Mouse (Mus musculus) megakaryocyte progenitor cell, adult 5-6 weeks (primary cell): ENCODE results near the gene Zc2hc1c. TPM values are rescaled to one million over a fixed set of nuclear protein-coding genes. Genes with fewer than 3 reads are reported as not detected.
"Not testable (repeated sequence)": the region's sequence is repeated elsewhere in the genome, so short reads cannot be mapped to it uniquely, and the experiment has no call there.

Experiments used
- ATAC-seq: replicated peaks from 2 replicates; pipeline ENCODE4 v1.8.0; 2016; ENCODE audit warnings: mild to moderate bottlenecking, moderate TSS enrichment, inconsistent platforms; ENCODE audit not compliant: poor library complexity
- total RNA-seq, 2 experiments: library from RNA; stranded (forward) in 1 of 2; stranded (reverse) in 1 of 2; fragments of 157-497, 149-512 nt in 1 of 2; fragments of 200-1000 nt in 1 of 2; gene quantifications; 2 replicates each; pipeline versions ENCODE4 v1.2.3 to v1.2.4; 2015 to 2017

Gene Zc2hc1c
- total RNA-seq, 2 experiments from 2014 or later, result not detected

DNA sequence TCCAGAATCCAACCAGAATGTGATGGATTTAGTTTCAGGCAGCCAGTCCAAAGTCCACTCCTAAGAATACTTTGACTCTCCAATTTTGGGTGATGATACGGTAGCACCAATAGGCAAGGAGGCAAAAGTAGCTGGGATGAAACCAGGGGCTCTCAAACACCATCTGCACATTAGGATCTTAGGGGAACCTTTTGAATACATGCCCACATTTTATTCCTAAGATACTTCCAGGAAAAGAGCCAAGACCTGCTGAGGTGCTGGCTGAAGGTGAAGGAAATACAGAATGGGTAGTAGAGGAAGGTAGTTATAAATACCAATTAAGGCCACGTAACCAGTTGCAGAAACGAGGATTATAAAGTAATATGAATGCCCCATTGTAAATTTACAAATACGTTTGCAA is 6.6 kb upstream of the Zc2hc1c start:
- ATAC-seq, result not testable (repeated sequence)

DNA sequence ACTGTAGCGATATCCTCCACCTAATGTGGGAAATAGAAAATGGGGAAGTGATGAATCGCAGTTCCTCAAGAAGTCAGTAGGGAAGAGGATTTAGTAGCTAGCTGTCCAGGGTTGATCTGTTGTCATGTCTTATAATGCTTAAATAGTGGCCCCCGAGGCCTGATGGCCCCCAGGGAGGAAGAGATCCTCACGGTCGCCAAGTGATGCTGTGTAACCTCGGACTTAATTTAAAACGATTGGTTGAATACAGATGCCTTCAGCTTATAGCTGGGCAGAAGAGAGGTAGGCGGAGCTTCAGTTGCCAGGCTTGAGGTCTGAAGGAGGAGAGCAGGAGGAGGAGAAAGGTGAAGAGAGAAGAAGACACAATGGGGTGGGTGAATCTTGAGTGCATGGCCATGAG is 4.1 kb upstream of the Zc2hc1c start:
- no peak for ATAC-seq

DNA sequence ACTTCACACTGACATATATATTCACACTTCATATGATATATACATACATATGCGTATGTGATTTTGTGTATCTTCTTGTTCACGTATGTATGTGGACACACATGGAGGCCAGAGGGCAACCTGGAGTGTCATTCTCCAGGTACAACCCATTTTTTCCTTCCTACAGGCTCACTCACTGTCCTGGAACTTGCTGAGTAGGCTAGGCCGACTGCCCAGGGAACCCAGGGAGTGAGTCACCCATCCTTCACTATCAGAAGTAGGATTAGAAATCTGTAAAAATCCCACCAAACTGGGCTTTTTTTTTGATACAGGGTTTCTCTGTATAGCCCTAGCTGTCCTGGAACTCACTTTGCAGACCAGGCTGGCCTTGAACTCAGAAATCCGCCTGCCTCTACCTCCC is 3.4 kb upstream of the Zc2hc1c start:
- no peak for ATAC-seq

DNA sequence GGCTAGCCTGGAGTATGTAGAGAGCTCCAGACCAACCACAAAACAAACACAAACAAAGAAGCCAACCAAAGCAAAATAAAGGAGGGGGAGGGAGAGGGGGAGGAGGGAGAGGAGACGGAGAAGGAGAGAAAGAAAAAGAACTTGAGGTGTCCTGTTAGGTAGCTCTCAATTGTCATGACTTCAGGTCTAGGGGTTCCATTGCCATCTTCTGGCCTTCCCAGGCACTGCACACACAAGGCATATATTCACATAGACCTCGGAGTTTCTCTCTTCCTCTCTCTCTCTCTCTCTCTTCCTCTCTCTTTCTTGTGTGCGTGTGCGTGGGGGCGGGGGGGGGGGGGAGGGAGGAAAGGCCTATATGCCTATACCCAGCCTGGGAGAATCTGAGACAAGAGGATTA is 1.4 kb upstream of the Zc2hc1c start:
- ATAC-seq, result peak; percentile 70

DNA sequence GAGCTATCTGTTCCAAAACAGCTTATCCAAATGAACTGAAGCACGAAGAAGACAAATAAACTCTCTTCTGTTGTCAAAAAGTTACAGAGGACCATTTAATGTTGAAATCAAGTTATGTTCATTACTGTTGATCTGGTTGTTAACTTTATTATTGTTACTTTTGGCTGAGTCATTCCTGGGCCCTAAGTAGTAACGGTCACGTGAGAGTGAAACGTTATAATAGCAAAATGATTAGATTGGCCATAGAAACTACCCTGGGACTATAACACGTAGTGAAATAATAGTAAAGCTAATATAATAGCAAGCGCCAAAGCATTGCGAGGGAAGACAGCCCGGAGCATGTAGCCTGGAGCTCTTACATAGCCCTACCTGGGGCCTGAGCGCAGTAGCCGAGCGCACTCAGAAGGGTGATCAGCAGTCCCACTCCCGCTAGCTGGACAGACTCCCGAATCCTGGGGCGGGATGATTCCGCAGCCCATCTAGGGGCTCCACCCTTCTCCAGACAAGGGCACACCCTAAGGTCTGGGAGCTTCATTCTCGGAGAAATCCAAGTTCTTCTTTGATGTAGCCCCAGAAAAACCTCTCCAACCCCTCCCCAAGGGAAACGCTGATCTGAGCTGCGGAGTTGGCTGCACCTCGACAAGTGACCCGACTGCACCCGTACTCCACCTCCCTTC is 444 bp upstream of the Zc2hc1c start, which contains the start of gene Acyp1:
TSS of gene Acyp1 (minus strand) at position 630 of the 677 bp plus-strand sequence.
- ATAC-seq, result peak; percentile 23

DNA sequence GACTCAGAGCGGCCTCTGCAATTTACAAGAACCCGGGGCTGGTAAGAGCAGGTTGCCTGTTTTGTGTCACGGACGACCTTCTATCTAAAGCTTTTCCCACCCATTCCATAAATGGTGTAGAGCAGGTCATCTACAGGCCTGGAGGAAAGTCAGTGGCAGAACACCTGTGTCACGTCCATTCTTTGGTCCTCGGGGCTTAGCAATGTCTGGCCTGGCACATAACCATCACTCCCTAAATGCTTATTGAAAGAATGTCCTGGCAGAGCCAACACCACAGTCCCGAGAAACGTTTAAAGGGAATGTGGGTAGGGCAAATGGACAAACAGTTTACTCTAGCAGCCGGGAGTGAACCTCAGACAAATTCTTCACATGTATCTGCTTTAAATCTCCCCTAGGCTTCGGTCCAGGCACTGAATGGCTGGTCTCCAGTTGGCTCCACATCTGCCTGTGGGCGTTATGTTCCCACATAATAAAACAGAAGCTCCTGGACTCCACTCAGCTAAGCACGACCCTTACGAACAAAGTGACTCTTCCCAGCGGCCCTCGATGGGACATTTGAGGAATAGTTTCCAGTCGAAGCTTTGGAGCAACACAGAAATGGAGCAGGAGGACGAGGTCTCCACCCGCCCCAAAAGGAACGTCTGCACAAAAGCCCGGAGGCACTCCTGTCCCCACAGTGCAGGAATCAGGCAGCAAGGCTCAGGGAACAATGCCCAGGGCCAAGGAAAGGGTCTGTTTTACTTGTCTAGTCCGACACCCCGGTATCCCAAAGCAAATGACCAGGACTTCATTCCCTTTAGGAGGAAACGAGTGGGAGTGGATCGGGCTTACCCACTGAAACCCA is 988 bp downstream of the Zc2hc1c start:
- no peak for ATAC-seq

DNA sequence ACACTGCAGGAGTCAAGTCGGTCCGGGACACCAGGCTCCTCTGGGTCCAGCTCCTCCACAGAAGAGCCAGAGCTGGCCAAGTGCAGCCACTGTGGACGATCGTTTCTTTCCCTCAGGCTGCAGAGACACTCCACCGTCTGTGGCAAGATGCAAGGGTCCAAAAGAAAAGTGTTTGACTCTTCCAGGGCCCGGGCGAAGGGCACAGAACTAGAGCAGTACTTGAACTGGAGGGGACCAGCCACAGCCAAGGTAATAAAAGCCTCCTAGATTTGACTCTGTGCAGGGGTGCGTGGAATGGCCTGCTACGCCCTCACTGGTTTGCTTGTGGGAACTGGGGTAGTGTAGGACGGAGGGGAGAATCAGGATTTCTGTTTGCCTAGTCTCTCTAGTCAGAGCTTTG is 2.2 kb downstream of the Zc2hc1c start:
- ATAC-seq, result no peak

DNA sequence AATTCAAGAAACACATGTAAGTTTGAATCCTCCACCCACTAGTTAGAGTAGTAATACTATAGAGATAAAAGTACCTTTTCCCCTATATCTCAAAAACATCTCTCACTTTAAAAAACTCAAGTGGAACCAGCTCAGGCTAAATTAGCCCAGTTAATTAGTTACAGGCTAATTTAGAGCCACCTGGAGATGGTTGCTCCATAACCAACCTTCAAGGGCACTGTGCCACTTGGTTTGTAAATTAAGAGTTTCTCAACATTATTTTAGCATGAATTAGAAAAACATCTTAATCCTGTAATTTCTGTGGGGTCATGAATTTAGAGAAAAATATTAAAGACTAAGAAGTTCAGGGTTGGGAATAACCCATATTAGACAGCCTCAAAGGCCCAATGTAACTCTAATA is 3.1 kb downstream of the Zc2hc1c start:
- ATAC-seq, result no peak

DNA sequence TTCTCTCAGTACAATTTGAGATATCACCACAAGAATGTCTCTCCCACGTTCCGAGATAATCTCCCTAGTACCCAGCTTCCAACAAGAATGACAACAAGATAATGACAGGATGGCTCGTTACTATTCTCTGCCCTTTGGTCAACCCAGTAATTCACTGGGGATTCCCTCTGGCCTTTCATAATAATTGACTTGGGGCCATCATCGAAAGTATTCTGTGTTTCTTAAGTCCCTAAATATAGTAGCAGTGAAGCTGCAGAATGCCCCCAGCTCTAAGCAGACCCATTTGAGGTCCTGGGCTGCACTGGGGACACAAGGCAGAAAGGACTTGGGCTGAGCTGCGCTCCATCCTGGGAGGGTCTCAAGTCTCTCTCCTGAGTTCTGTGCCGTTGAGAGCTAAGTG is 3.9 kb downstream of the Zc2hc1c start:
- no peak for ATAC-seq

DNA sequence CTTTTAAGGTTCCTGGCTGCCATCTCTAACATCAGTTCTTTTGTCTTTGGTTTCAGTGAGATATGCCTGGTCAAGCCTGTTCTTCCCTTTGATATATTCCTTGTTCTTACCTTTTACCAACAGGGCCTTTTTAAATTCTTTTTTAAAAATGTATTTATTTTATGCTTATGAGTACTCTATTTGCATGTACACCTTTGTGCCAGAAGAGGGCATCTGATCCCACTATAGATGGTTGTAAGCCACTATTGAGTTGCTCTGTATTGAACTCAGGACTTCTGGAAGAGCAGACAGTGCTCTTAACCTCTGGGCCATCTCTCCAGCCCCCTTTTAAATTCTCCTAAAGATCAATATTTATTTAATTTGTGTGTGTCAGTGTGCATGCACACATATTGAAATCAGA is 4.5 kb downstream of the Zc2hc1c start:
- ATAC-seq, result no peak

DNA sequence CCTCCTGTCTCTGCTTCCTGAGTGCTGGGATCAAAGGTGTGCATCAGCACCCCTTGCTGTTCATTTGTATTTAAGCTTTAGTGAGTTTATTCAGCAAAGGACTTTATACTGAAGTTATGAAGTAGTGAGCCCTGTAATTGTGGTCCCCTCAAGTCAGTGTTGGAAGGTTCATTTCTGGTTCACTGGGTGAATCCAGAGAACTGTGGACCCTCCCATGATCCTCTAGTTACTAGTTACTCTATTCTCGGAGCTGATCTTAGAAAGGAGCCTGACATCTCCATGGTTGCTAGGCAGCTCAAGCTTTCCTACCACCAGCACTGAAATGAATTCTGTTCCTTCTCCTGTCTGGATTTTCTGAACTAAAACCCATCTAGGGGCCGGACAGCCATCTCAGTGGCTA is 7.1 kb downstream of the Zc2hc1c start:
- no peak for ATAC-seq

DNA sequence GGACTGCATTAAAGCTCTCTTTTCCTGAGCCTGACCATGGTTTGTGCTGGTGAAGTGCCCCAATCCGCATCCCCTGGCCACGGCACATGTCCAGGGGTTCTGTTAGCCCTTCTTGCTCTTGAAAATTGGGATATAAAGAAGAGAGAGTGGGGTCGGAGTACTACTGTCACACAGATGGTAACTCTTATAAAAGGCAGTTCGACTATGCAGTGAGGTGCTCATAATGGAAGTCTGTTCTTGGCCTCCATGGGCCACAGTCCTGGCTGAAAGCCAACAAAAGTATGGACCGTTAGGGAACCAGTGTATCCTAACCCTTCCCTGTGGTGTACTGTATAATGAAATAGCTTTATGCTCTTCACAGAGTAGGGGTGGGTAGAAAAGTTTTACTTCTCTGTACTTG is 8.5 kb downstream of the Zc2hc1c start:
- no peak for ATAC-seq

DNA sequence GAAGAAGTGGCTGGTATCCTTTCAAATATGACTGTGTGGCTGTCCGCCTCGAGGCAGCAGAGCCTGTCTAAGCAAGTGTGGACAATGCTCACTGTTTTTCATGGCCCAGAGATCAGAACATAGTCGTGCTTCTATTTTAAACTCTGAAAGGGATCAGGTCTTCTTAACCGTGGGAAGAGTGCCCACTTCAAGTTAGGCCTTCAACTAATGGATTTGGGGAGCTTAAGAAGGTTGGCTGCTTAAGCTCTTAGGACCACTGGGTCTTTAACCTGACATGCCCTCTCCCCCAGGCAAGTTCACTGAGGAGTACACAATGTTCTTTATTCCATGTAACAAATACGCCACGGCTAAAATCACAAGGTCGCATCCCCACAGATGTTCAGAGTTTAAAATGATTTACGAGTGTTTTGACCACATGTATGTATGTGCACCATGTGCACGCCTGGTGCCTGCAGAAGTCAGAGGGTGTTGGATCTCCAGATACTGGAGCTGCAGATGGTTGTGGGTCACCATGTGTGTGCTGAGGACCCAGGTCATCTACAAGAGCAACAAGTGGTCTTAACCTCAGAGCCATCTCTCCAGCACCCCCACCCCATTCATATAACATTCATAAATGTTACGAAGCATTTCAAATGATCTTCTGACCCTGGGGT is 9.1 kb downstream of the Zc2hc1c start:
- no peak for ATAC-seq

DNA sequence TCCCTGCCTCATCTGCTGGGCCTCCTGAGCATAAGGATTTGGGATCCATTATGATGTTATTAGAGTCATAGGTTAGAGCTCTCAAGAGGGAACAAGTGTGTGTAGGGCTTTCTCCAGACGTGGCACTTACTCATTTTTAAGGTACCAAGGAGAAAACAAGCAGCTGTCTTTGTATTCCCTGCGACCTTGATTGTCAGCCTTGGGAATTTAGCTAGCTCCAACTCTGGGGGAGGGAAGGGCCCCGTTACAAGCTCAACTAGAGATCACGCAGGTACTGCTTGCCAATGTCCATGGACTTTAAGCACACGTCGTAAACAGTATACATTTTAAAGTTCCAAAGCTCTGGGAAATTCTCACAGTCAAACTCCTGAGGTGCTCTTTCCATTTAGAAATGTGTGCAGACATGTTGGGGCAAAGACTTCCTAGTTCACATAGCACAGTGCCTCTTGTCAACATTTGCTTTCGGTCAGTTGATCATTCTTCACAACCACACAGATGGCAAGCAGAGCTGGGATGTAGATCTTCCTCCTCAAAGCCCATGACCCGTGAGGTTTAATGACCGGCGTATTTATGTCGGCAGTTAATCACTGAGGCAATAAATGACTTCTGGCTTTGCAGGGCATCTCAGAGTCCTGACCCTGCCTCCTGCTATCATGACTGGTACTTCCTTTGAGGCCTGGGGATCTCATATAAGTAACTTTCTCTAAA is 9.9 kb downstream of the Zc2hc1c start:
- no peak for ATAC-seq

DNA sequence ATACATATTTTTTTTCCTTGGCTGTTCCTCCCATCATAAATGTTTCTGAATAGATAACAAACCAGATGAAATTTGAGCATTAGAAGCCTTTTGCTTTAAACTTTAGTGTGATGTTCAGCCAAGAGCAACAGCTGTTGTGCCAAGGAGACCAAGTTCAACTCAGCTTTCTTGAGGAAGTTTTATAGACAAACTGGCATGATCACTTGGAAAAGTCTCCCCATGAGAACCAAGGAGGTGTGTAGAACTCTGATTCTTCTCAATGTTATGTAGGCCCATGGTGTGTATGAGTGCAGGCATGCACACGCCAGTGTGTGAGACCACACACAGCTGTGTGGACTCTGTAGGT is 10.4 kb downstream of the Zc2hc1c start:
- ATAC-seq, result no peak

DNA sequence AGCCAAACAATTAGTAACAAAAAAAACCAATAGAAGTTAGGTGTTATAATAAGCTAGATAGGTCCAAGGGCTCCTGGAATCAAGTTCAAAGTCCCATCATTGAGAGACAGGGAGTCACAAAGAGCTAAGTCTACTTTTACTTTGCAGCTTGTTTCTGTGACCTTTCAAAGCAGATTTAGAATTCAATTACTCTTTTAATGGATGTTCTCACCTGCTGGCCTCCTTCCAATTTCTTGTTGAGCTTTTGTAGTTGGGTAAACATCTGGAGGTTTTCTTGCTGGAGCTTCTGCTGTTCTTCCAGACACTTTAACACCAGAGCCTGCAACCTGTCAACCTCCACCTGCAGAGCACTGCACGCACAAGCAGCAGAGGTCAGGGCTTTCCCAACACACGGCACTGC is 14.9 kb downstream of the Zc2hc1c start:
- ATAC-seq, result no peak

DNA sequence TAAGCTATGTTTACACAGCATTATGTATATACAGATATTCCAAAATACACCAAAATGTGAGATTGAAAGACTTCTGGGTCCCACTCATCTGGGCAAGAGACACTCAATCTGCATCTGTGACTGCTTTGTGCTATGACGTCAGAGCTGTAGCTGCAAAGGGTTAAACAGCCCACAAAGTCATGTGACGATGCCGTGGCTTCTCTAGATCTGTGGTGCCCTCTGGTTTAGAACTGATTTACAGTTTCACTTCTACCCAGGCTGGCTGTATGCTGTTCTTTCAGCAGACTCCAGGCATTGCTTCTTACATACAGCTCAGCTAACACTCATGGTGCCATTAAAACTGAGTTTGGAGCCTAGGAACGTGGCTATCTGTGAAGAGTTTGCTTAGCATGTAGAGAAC is 16.3 kb downstream of the Zc2hc1c start:
- ATAC-seq, result peak; percentile 41

DNA sequence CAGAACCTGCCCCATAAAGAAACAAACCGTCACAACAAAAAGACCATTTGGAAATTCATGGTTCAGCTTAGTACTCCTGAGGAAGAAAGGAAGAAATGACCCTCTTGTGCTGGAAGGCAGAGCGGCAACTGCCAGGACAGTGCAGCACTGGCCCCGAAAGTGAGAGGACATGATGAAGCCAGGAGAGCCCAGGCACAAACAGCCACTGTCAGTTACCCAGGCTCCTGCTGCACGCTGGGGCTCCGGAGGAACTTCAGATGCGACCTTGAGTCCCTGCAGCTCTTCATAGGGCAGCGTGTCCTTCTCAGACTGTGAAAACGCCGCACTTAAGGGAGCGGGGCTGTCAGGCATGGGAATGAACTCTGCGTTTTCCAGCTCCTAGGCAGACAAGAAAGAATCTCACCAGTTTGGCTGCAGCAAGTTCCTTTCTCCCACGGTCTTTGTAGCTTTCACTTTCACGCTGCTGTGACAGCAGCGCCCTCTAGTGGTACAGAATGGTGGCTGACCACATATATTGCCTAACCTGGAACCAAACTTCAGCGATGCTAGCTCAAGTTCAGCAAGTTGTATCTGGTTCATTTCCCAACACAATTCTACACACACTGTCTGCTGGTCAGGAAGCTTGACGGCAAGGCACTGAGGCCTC is 17.0 kb downstream of the Zc2hc1c start:
- peak; percentile 93 for ATAC-seq

DNA sequence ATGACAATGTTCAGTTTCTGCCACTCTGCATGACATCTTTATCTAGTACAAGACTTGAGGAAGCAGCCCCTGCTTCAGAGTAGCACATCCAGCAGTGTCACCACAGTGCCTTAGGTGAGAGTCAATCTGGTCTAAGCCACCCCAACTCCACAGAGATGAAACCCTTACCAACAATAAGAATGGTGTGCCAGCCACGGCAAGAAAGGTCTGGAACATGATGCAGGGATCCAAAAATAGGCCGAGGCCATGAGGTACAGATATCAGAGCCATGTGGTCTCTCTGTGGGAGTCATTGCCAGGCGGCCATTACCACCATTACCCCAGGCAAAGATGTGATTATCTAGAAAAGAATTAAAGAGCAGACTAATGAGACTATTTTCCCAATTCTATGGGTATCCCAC is 20.3 kb downstream of the Zc2hc1c start:
- no peak for ATAC-seq

DNA sequence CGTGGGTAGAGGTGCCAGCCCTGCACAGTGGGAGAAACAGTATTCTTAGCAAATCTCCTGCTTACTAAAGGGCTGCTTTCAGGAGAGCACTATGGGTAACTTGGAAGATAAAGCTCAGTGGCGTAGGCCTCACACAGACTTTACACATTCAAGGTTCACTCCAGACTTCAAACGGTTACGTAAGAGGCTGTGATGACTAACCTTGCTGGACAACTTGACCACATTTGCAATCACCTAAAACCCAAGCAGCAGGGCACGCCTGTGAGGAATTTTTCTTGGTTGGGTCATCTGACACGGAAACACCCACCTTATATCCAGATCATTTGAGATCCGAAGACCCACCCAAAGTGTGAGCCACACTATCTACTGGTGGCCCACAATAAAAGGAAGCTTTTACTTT is 41.8 kb downstream of the Zc2hc1c start:
- ATAC-seq, result no peak
